Mouse (Mus musculus) midbrain, embryonic 16.5 days (tissue): Measurements from ENCODE around the gene Ephx4. TPM values are rescaled to one million over a fixed set of nuclear protein-coding genes. Genes with fewer than 3 reads are reported as not detected.

Source experiments
- ATAC-seq: fragments of 200-750 bp; cut with Nextera tagmentation; 2 replicates; pipeline ENCODE4 v1.8.0; 2017; ENCODE audit warnings: moderate TSS enrichment
- H3K27ac ChIP-seq: fragments of 300-500 bp; sonication (generic); 2 replicates; pipeline ENCODE4 v1.5.1; 2014; ENCODE audit warnings: mild to moderate bottlenecking, low read length, mixed read lengths
- H3K27me3 ChIP-seq: fragments of 300-500 bp; sonication (generic); 2 replicates; pipeline ENCODE4 v1.6.1; 2014; ENCODE audit warnings: low read depth, low read length, mixed read lengths; ENCODE audit not compliant: control insufficient read depth, insufficient read depth
- H3K36me3 ChIP-seq: fragments of 300-500 bp; sonication (generic); 2 replicates; pipeline ENCODE4 v1.6.1; 2014; ENCODE audit warnings: mild to moderate bottlenecking, low read length, moderate library complexity, mixed read lengths; ENCODE audit not compliant: control insufficient read depth, insufficient read depth
- H3K4me1 ChIP-seq: fragments of 300-500 bp; sonication (generic); 2 replicates; pipeline ENCODE4 v1.6.1; 2014; ENCODE audit warnings: mild to moderate bottlenecking, low read length, mixed read lengths; ENCODE audit not compliant: control insufficient read depth, insufficient read depth
- H3K4me2 ChIP-seq: fragments of 300-500 bp; sonication (generic); 2 replicates; pipeline ENCODE4 v1.6.1; 2014; ENCODE audit warnings: mild to moderate bottlenecking, low read length, mixed read lengths
- H3K4me3 ChIP-seq: fragments of 300-500 bp; sonication (generic); 2 replicates; pipeline ENCODE4 v1.5.1; 2014; ENCODE audit warnings: low read depth, mild to moderate bottlenecking, low read length, moderate library complexity, mixed read lengths
- H3K9ac ChIP-seq: fragments of 300-500 bp; sonication (generic); 2 replicates; pipeline ENCODE4 v1.6.1; 2014; ENCODE audit warnings: low read depth, low read length, mixed read lengths
- H3K9me3 ChIP-seq: fragments of 300-500 bp; sonication (generic); replicated peaks from 2 replicates; pipeline ENCODE4 v1.6.1; 2014; ENCODE audit warnings: mild to moderate bottlenecking, low read length, mixed read lengths; ENCODE audit not compliant: control insufficient read depth, poor library complexity, severe bottlenecking
- WGBS: fragments of 180-500 bp; shearing (Covaris S2); extraction: QIAGEN DNeasy Blood & Tissue Kit; methylation state at CpG from one replicate; pipeline ENCODE4 v1.1.7; 2014; 5-methylcytosine and 5-hydroxymethylcytosine counted together
- polyA plus RNA-seq: library from polyadenylated mRNA; unstranded; fragments of >200 nt; fragmentation: Nextera tagmentation; extraction: Ambion mirVana; gene quantifications from 2 replicates; pipeline ENCODE4 v1.2.1, GENCODE M21; 2015

Ephx4 gene
- polyA plus RNA-seq, 1 experiment from 2014 or later = 3.2 TPM

- Histone ChIP-seq H3K4me1 (no peaks in the 10 kb centered on the region), H3K27me3 (no peaks in the 10 kb centered on the region), H3K27ac (no peak overlapping the region), H3K4me2 (no peak overlapping the region), H3K9ac (no peak overlapping the region), H3K9me3 (no peaks in the 10 kb centered on the region), H3K36me3 (no peaks in the 10 kb centered on the region), H3K4me3 (no peak overlapping the region)
- no peak for ATAC-seq
- WGBS = 77% methylated on average over 2 of the region's 2 CpGs
Observed at GRCm38 (mm10) chr5:107412285-107412684, 9.7 kb downstream of the Ephx4 start.

DNA sequence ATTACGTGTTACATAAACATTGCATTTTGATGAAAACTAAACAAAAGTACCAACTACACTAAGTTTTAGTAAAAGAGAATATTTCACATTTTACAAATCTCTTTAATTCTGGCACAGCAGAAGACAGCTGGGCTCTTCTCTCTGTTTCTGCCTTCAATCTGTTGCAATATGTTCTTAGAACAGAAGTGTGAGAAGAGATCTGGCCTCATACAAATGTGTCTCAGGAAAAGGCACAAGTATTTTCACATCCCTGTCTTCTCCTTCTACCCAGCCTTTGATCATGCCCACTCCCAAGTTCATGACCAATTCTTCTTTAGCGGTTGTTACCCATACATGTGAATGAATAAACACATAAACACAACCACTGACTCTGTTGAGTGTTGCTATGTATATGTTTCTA is 12.6 kb downstream of the Ephx4 start:
- Histone ChIP-seq H3K9me3 (no peaks in the 10 kb centered on the region), H3K4me1 (no peaks in the 10 kb centered on the region), H3K36me3 (no peaks in the 10 kb centered on the region), H3K9ac (no peak overlapping the region), H3K27me3 (no peaks in the 10 kb centered on the region), H3K4me3 (no peak overlapping the region), H3K27ac (no peak overlapping the region), H3K4me2 (no peak overlapping the region)
- WGBS = 84% methylated on average over 2 of the region's 2 CpGs
- ATAC-seq = no peak

- 54% methylated on average over 1 of the region's 1 CpGs for WGBS
- Histone ChIP-seq H3K4me1 (no peaks in the 10 kb centered on the region), H3K27ac (no peak overlapping the region), H3K36me3 (no peaks in the 10 kb centered on the region), H3K9ac (no peak overlapping the region), H3K27me3 (no peaks in the 10 kb centered on the region), H3K4me3 (no peak overlapping the region), H3K9me3 (no peaks in the 10 kb centered on the region), H3K4me2 (no peak overlapping the region)
- ATAC-seq = no peak
Observed at GRCm38 (mm10) chr5:107421676-107422075, 19.1 kb downstream of the Ephx4 start.

- Histone ChIP-seq H3K9me3 (no peaks in the 10 kb centered on the region), H3K4me1 (no peaks in the 10 kb centered on the region), H3K4me3 (no peak within 1 kb of the TSS), H3K36me3 (no peaks in the 10 kb centered on the region), H3K4me2 (no peak within 1 kb of the TSS), H3K27me3 (no peaks in the 10 kb centered on the region), H3K9ac (no peak within 1 kb of the TSS), H3K27ac (no peak within 1 kb of the TSS)
- 83% methylated on average over 3 of the region's 3 CpGs for WGBS
- no peak for ATAC-seq
Observed at GRCm38 (mm10) chr5:107431249-107431648, 28.7 kb downstream of the Ephx4 start, which contains the start of gene Lpcat2b. Gene Lpcat2b, plus strand, starts transcription at chr5:107431549.

GRCm38 (mm10) chr5:107434001-107434400 is 31.5 kb downstream of the Ephx4 start:
- 84% methylated on average over 5 of the region's 5 CpGs for whole genome bisulfite sequencing
- Histone ChIP-seq H3K36me3 (no peaks in the 10 kb centered on the region), H3K4me1 (peaks cover 11% of the 10 kb centered on the region), H3K9ac (no peak overlapping the region), H3K9me3 (no peaks in the 10 kb centered on the region), H3K4me3 (no peak overlapping the region), H3K27me3 (no peaks in the 10 kb centered on the region), H3K4me2 (no peak overlapping the region), H3K27ac (no peak overlapping the region)
- no peak for ATAC-seq

- ATAC-seq = no peak
- no peaks in the 10 kb centered on the region for H3K36me3 ChIP-seq
- no peaks in the 10 kb centered on the region for H3K27me3 ChIP-seq
- 96% methylated on average over 6 of the region's 6 CpGs for WGBS
- no peak overlapping the region for H3K27ac ChIP-seq
- H3K4me1 ChIP-seq = peaks cover 11% of the 10 kb centered on the region
- H3K9me3 ChIP-seq = no peaks in the 10 kb centered on the region
- H3K9ac ChIP-seq = no peak overlapping the region
- no peak overlapping the region for H3K4me3 ChIP-seq
- H3K4me2 ChIP-seq = no peak overlapping the region
Observed at GRCm38 (mm10) chr5:107436185-107436584, 33.6 kb downstream of the Ephx4 start.

GRCm38 (mm10) chr5:107436587-107437209 is 34.2 kb downstream of the Ephx4 start:
- 81% methylated on average over 6 of the region's 6 CpGs for WGBS
- H3K9ac ChIP-seq = no peak overlapping the region
- no peak for ATAC-seq

DNA sequence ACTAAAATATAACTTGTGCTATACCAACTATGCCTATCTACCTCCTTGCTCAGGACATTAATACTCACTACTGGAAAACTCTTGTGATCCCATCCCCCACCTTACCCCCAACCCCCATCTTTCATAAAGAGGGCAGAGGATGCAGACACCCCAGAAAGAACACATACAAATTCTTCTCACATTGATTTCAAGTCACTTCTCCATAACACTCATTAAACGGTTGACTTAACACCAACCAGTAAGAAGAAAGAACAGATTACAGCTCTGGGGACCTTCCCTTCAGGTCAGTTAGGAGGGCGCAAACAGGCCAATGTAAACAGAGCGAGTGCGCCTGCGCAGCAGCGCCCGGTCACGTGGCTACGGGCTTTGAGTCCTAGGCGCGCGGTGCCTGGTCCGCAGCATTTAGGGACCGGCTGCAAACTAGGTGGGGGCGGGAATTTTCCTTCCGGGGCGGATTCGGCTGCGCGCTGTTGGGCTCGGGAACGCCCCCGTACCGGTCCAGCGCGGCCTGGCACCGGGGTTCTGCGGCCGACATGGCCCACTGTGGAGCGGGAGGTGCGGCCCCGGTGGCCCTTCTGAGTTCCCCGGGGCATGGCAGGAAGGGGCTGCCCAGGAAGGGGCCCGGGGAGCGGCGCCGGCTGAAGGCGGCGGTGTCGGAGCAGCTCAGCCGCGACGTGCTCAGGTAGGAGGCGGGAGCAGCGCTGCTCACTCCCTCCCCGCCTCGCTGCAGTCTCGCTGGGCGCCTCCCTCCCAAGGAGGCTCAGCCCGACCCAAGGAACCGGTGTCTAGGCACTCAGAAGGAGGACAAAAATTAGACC is 35.1 kb downstream of the Ephx4 start, which contains the start of gene Btbd8:
Btbd8 (plus strand) TSS at position 534 of the 818 bp plus-strand sequence.
- peak within 1 kb of the TSS; percentile 96 for H3K9ac ChIP-seq
- H3K9me3 ChIP-seq = no peaks in the 10 kb centered on the region
- peaks cover 11% of the 10 kb centered on the region for H3K4me1 ChIP-seq
- H3K27ac ChIP-seq = peak within 1 kb of the TSS; percentile 94
- H3K4me2 ChIP-seq = peak within 1 kb of the TSS; percentile 81
- peak; percentile 97 for ATAC-seq
- under 1% methylated on average over 48 of the region's 51 CpGs for WGBS
- H3K4me3 ChIP-seq = peak within 1 kb of the TSS; percentile 85
- no peaks in the 10 kb centered on the region for H3K27me3 ChIP-seq
- H3K36me3 ChIP-seq = no peaks in the 10 kb centered on the region

More at GRCm38 (mm10) chr5:107436587-107437209, 34.2 kb downstream of the Ephx4 start:
- Histone ChIP-seq H3K4me3 (no peak overlapping the region), H3K4me2 (no peak overlapping the region), H3K4me1 (peaks cover 11% of the 10 kb centered on the region), H3K27ac (no peak overlapping the region), H3K36me3 (no peaks in the 10 kb centered on the region), H3K9me3 (no peaks in the 10 kb centered on the region), H3K27me3 (no peaks in the 10 kb centered on the region)

DNA sequence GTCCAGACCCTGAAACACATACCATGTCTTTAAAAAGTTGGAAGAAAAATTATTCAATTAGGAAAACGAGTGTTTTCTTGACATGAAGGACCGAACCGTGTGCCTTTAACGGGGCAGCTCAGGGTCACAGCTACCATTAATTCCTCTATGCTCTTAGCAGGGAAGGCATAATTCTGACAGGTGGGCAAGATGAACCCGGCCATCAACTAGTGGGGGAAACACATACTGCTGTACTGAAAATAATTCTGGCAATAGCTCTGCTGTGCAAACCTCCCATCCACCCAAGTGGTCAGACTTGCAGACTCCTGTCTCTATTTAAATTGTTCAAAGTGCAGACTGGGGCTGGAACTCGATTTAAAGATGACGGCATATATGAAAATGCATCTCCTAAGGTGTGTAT is 35.8 kb downstream of the Ephx4 start:
- 21% methylated on average over 7 of the region's 7 CpGs for WGBS

More for the DNA sequence above, 35.8 kb downstream of the Ephx4 start:
- peak; percentile 47 for ATAC-seq
- H3K27ac ChIP-seq = peak overlapping the region; percentile 94
- no peaks in the 10 kb centered on the region for H3K36me3 ChIP-seq
- H3K9me3 ChIP-seq = no peaks in the 10 kb centered on the region
- peak overlapping the region; percentile 85 for H3K4me3 ChIP-seq
- peaks cover 11% of the 10 kb centered on the region for H3K4me1 ChIP-seq
- H3K4me2 ChIP-seq = peak overlapping the region; percentile 81
- H3K9ac ChIP-seq = peak overlapping the region; percentile 96
- no peaks in the 10 kb centered on the region for H3K27me3 ChIP-seq
